Mouse (Mus musculus) hindbrain, postnatal 0 days (tissue): ENCODE data around the gene Supt5. TPM values are rescaled to one million over a fixed set of nuclear protein-coding genes. Genes with fewer than 3 reads are reported as not detected.

Source experiments
- ATAC-seq: fragments of 200-750 bp; cut with Nextera tagmentation; 2 replicates; pipeline ENCODE4 v1.8.0; 2017; ENCODE audit warnings: mild to moderate bottlenecking, moderate TSS enrichment, moderate library complexity
- DNase-seq: peaks from one replicate; pipeline ENCODE4 v3.0.0-alpha.2; 2015; ENCODE audit warnings: low spot score
- H3K27ac ChIP-seq: fragments of 300-500 bp; sonication (generic); 2 replicates; pipeline ENCODE4 v1.5.1; 2014; ENCODE audit warnings: mild to moderate bottlenecking
- H3K27me3 ChIP-seq: fragments of 300-500 bp; sonication (generic); 2 replicates; pipeline ENCODE4 v1.6.1; 2014; ENCODE audit warnings: low read length, mixed read lengths; ENCODE audit not compliant: insufficient read depth
- H3K36me3 ChIP-seq: fragments of 300-500 bp; sonication (generic); 2 replicates; pipeline ENCODE4 v1.6.1; 2014; ENCODE audit warnings: low read length, mixed read lengths; ENCODE audit not compliant: insufficient read depth
- H3K4me1 ChIP-seq: fragments of 300-500 bp; sonication (generic); 2 replicates; pipeline ENCODE4 v1.6.1; 2014; ENCODE audit warnings: antibody characterized with exemption, low read length, mixed read lengths; ENCODE audit not compliant: insufficient read depth
- H3K4me2 ChIP-seq: fragments of 300-500 bp; sonication (generic); 2 replicates; pipeline ENCODE4 v1.6.1; 2014; ENCODE audit warnings: low read depth, mild to moderate bottlenecking, low read length, moderate library complexity, mixed read lengths
- H3K4me3 ChIP-seq: fragments of 300-500 bp; sonication (generic); 2 replicates; pipeline ENCODE4 v1.5.1; 2014; ENCODE audit warnings: low read length
- H3K9ac ChIP-seq: fragments of 300-500 bp; sonication (generic); replicated peaks from 2 replicates; pipeline ENCODE4 v1.6.1; 2014; ENCODE audit warnings: mild to moderate bottlenecking, low read length, moderate library complexity, mixed read lengths
- H3K9me3 ChIP-seq: fragments of 300-500 bp; sonication (generic); 2 replicates; pipeline ENCODE4 v1.6.1; 2016; ENCODE audit warnings: low read length, mixed read lengths
- CTCF ChIP-seq: IDR thresholded peaks from 2 replicates; pipeline ENCODE4 v1.5.1; 2016; ENCODE audit warnings: antibody characterized with exemption, control low read depth, low read depth
- WGBS: fragments of 180-500 bp; shearing (Covaris S2); extraction: QIAGEN DNeasy Blood & Tissue Kit; methylation state at CpG from one replicate; pipeline ENCODE4 v1.1.7; 2014; 5-methylcytosine and 5-hydroxymethylcytosine counted together
- polyA plus RNA-seq: library from polyadenylated mRNA; unstranded; fragments of >200 nt; fragmentation: Nextera tagmentation; extraction: Ambion mirVana; gene quantifications from 2 replicates; pipeline ENCODE4 v1.2.1, GENCODE M21; 2015
- total RNA-seq: library from RNA; depleted of rRNA; stranded (reverse); fragments of >200 nt; gene quantifications from 2 replicates; pipeline ENCODE4 v1.2.3, GENCODE M21; 2014

Gene Supt5
- total and polyA plus RNA-seq, 2 experiments from 2014 or later = 76.5 to 104 TPM

DNA sequence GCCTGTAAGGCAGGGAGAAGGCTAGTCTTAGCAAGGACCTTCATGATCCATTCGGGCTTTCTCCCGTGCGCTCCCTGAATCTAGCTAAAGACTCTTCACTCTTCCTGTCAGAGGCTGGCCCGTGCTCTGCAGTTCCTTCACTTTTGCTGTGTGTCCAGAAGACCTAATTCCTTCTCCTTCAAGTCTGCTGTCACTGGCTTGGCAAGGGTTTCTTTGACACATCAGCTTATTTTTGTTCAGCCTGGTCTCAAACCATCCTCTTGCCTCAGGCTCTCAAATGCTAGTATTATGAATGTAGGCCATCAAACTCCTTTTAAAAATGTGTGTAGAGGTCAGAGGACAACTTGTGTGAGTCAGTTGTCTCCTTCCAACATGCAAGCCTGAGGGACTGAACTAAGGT, 45.1 kb upstream of the Supt5 start:
- DNase-seq = no peak
- H3K36me3 ChIP-seq = peaks cover 8% of the 10 kb centered on the region; the same call in 1 of the 2 replicates
- no peak overlapping the region for H3K4me2 ChIP-seq
- H3K4me1 ChIP-seq = no peaks in the 10 kb centered on the region
- H3K4me3 ChIP-seq = no peak overlapping the region
- TF ChIP-seq CTCF = no peak
- no peak for ATAC-seq
- no peaks in the 10 kb centered on the region for H3K9me3 ChIP-seq
- no peak overlapping the region for H3K27ac ChIP-seq
- no peak overlapping the region for H3K9ac ChIP-seq
- WGBS = 84% methylated on average over 4 of the region's 4 CpGs
- H3K27me3 ChIP-seq = no peaks in the 10 kb centered on the region

DNA sequence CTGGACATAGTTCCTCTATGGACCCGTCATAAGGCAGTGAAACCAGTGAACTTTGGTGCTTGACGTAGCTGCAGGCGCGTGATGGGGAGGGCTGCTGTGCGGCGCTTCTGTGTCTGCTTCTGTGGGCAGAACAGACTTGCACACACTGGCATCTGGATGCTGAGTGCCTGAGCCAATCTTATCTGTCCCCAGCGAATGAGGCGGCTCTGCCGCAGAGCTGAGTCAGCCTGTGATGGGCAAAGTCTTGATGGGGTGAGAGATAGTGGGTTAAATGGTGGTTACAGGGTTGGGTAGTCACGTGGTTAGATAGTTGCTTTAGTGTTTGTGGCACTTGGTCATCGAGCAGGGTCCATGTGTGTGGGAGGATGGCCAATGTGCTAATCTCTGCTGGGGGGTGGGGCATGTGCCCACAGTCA, 44.4 kb upstream of the Supt5 start:
- Histone ChIP-seq H3K4me2 (no peak overlapping the region), H3K4me1 (peaks cover 5% of the 10 kb centered on the region), H3K9me3 (no peaks in the 10 kb centered on the region), H3K27me3 (no peaks in the 10 kb centered on the region), H3K27ac (peak overlapping the region; percentile 76; the same call in 1 of the 2 replicates), H3K9ac (no peak overlapping the region), H3K4me3 (no peak overlapping the region), H3K36me3 (peaks cover 2% of the 10 kb centered on the region; the same call in 1 of the 2 replicates)
- WGBS = 72% methylated on average over 11 of the region's 11 CpGs
- ATAC-seq (no peak), DNase-seq (peak; percentile 10)
- TF ChIP-seq CTCF = no peak

DNA sequence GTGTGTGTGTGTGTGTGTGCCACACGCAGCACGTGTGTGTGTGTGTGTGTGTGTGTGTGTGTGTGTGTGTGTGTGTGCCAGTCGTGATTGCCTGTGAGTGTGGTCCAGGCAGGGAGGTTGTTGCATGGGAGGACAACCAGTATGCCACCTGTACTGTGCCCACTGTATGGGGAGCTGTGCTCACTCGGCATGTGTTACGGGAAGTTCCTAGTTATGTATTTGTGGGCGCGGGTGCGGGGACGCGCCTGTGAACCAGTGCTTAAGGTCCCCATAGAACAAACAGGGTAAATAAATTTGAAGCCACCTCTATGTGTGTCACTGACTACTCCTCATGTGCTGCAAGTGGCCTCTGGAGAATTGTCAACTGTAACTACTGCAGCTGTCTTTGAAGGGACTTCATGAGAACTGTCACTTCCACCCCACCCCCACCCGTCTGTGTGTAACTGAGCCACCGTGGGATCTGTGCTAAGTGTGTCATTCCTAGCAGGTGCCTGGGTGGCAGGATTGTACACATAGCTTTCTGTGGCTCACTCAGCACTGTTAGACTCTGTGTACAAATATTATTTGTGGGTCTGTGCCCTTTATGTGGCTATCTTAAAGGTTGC, 43.9 kb upstream of the Supt5 start:
- H3K27ac ChIP-seq = peak overlapping the region; percentile 76; the same call in 1 of the 2 replicates

DNA sequence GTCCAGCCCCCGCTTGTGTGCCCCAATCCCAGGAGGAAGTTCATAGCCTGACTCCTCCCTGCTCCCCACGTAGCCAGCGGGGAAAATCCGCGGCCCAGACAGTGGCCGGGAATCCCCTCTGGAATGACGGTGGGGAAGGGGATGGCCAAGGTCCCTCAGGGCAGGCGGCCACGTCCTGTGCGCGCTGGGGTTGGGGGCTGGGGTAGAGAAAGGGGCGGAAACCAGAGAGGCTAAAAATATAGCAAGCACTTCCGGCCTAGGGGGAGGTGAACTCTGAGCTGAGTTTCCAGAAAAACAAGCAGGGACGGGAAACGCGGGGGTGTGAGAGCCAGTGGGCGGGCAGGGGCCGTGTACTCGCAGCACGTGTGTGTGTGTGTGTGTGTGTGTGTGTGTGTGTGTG, 43.4 kb upstream of the Supt5 start:
- no peaks in the 10 kb centered on the region for H3K36me3 ChIP-seq
- DNase-seq (peak; percentile 39), ATAC-seq (peak; percentile 2; the same call in 1 of the 2 replicates)
- H3K27me3 ChIP-seq = no peaks in the 10 kb centered on the region
- peak overlapping the region; percentile 22; the same call in 1 of the 2 replicates for H3K4me3 ChIP-seq
- 6% methylated on average over 20 of the region's 20 CpGs for WGBS
- peaks cover 7% of the 10 kb centered on the region for H3K4me1 ChIP-seq
- no peaks in the 10 kb centered on the region for H3K9me3 ChIP-seq
- H3K4me2 ChIP-seq = peak overlapping the region; percentile 49
- peak overlapping the region; percentile 76 for H3K27ac ChIP-seq
- no peak overlapping the region; the same call in 1 of the 2 replicates for H3K9ac ChIP-seq
- TF ChIP-seq CTCF = no peak

More for the DNA sequence above, 43.9 kb upstream of the Supt5 start:
- no peak for TF ChIP-seq CTCF
- no peaks in the 10 kb centered on the region for H3K9me3 ChIP-seq
- ATAC-seq (no peak), DNase-seq (peak; percentile 17)
- H3K4me3 ChIP-seq = no peak overlapping the region
- H3K9ac ChIP-seq = no peak overlapping the region
- no peaks in the 10 kb centered on the region for H3K27me3 ChIP-seq
- WGBS = 54% methylated on average over 12 of the region's 12 CpGs
- no peaks in the 10 kb centered on the region; the same call in 1 of the 2 replicates for H3K36me3 ChIP-seq
- H3K4me2 ChIP-seq = peak overlapping the region; percentile 49; the same call in 1 of the 2 replicates
- peaks cover 7% of the 10 kb centered on the region for H3K4me1 ChIP-seq

DNA sequence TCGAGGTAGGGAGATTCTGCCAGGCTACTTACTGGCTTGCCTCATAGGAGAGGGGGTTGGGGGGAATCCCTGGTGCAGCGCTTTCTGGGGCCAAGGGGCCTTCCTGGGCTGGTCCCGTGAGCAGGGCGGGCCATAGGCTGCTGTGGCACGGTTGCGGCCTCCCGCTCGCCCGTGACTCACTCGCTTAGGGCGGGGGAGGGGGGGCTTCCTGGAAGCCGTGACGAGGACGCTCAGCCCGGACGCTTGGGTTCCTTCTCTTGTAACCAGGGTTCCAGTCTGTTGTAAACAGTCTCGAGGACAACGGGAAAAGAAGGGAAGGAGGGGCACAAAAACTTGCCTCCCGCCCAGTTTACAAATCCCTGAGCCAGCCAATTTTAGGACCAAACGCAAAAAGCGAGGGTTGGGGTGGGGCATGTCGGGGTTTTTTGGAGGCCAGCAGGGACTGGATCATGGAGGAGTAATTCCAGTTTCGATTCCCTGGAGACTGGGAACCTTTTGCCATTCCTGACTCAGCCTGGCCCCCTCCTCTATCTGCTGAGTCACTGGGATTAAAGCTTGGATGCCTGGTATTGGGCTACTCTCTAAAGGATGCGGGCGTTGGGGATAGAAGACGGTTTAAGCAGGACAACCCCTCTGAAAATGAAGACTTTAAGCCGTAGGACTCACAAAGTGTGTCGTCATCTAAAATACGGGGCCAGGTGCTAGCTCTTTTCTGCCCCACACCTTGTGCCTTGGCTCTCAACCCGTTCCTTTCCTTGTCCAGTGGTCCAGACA, 42.7 kb upstream of the Supt5 start:
- Histone ChIP-seq H3K27ac (peak overlapping the region; percentile 76), H3K36me3 (no peaks in the 10 kb centered on the region), H3K27me3 (no peaks in the 10 kb centered on the region), H3K4me2 (peak overlapping the region; percentile 49), H3K4me1 (peaks cover 10% of the 10 kb centered on the region), H3K9ac (peak overlapping the region; percentile 21; the same call in 1 of the 2 replicates), H3K4me3 (no peak overlapping the region), H3K9me3 (no peaks in the 10 kb centered on the region)
- peak; percentile 39; the same call in 1 of the 2 replicates for ATAC-seq
- WGBS = 11% methylated on average over 30 of the region's 30 CpGs
- TF ChIP-seq CTCF = no peak
- DNase-seq = peak; percentile 49

DNA sequence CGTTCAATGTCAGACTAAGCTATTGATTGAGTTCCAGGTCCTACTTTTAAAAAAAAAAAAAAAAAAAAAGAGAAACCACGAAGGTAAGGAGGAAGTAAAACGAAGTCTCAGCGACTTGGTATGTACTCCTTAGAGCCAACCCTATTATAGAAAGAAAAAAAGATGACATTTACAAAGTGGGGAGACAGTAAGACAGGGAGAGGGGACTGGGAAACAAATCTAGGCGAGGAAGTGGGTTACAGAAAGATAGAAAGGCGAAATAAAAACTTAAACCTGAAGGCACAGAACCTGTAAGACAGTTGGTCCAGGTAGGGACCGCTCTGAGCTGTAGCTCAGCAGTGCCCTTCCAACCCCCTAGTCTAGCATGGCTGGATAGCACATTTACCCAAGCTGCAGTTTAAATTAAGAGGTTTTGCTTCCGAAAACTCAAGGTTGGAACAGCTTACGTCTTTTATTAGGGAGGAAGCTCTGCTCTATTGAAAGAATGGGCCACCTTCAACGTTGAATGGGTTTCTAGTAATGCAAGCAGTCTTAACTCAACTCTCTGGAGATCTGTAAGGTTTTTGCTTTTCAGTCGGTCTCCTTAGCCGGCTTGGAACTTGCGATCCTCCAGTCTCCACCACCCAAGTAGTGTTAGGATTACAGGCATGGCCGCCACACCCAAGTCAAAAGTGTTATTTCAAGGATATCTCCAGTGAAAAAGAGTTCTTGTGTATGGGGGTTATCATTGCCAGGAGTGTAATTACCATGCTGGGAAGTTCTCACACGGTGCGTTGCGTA, 41.9 kb upstream of the Supt5 start, which contains the start of gene Zfp36:
Zfp36 (minus strand) TSS at position 17 of the 780 bp plus-strand sequence.
- H3K36me3 ChIP-seq = no peaks in the 10 kb centered on the region
- peaks cover 12% of the 10 kb centered on the region for H3K4me1 ChIP-seq
- H3K9me3 ChIP-seq = no peaks in the 10 kb centered on the region
- WGBS = 54% methylated on average over 17 of the region's 17 CpGs
- no peak for TF ChIP-seq CTCF
- no peaks in the 10 kb centered on the region for H3K27me3 ChIP-seq
- peak within 1 kb of the TSS; percentile 78 for H3K27ac ChIP-seq
- H3K9ac ChIP-seq = peak within 1 kb of the TSS; percentile 70
- H3K4me3 ChIP-seq = peak within 1 kb of the TSS; percentile 55
- ATAC-seq (no peak), DNase-seq (no peak)
- H3K4me2 ChIP-seq = peak within 1 kb of the TSS; percentile 78
